Mouse (Mus musculus): ENCODE data around the gene Lrrn2.

GRCm38 (mm10) chr1:132900945-132901344, 20.9 kb downstream of the Lrrn2 start:
- TF ChIP-seq GATA1 (IDR thresholded peaks at IDR 0.05; ENCODE audit: low read length): no peak
- TF ChIP-seq TAL1 (IDR thresholded peaks at IDR 0.05; ENCODE audit: low read length): no peak
